In genomic region chr11:95038156-95038817, GRCm38 (mm10) we compare ENCODE assay signal across 16 mouse cellular contexts. TPM values are rescaled to one million over a fixed set of nuclear protein-coding genes. Genes with fewer than 3 reads are reported as not detected.
DNase-seq lines count a peak whose midpoint lies in the region; ATAC-seq and TF ChIP-seq lines count a peak whose summit lies in the region.
"Had no signal": no experiment of that assay in that cellular context is flagged by ENCODE, and none has a peak within 500 bp of the region (broad histone marks: within the 10 kb centered on the region; RNA-seq: fewer than 3 reads in every experiment).

No protein-coding gene starts in this region.

- no peak overlapping the region for H3K4me2 ChIP-seq in hindbrain, embryonic 11.5 days (replicated peaks; ENCODE audit: low read depth, low read length)
- H3K4me2 ChIP-seq in liver, embryonic 15.5 days, result no peak overlapping the region
- H3K4me2 ChIP-seq in intestine, postnatal 0 days (replicated peaks; ENCODE audit: low read depth), result 0 out of 2 replicates have a peak overlapping the region, but pooled peaks have one; percentile 35
- H3K4me2 ChIP-seq: forebrain, embryonic 15.5 days; lung, embryonic 15.5 days; neural tube, embryonic 12.5 days had no signal

- peaks cover 44% of the 10 kb centered on the region for H3K4me1 ChIP-seq in hindbrain, embryonic 10.5 days (replicated peaks)
- peaks cover 3% of the 10 kb centered on the region for H3K4me1 ChIP-seq in hindbrain, embryonic 11.5 days (replicated peaks; ENCODE audit: control insufficient read depth, insufficient read depth, low read length)
- peaks cover 44% of the 10 kb centered on the region for H3K4me1 ChIP-seq in liver, embryonic 15.5 days (replicated peaks)
- peaks cover 6% of the 10 kb centered on the region for H3K4me1 ChIP-seq in intestine, postnatal 0 days (replicated peaks; ENCODE audit: control insufficient read depth, insufficient read depth, low read length)

- no peak overlapping the region for H3K4me3 ChIP-seq in hindbrain, embryonic 10.5 days
- H3K4me3 ChIP-seq in hindbrain, embryonic 11.5 days (ENCODE audit: low read depth, low read length), result no peak overlapping the region
- no peak overlapping the region for H3K4me3 ChIP-seq in liver, embryonic 15.5 days (replicated peaks)
- H3K4me3 ChIP-seq in intestine, postnatal 0 days (ENCODE audit: low read depth, low read length), result no peak overlapping the region
- H3K4me3 ChIP-seq: forebrain, embryonic 15.5 days; lung, embryonic 15.5 days; neural tube, embryonic 12.5 days had no signal

- H3K27ac ChIP-seq in hindbrain, embryonic 10.5 days, result 0 out of 2 replicates have a peak overlapping the region, but pooled peaks have one; percentile 6
- no peak overlapping the region for H3K27ac ChIP-seq in hindbrain, embryonic 11.5 days (ENCODE audit: low read depth, low read length)
- 0 out of 2 replicates have a peak overlapping the region, but pooled peaks have one; percentile 22 for H3K27ac ChIP-seq in liver, embryonic 15.5 days (replicated peaks)
- H3K27ac ChIP-seq in intestine, postnatal 0 days (ENCODE audit: low read depth, low read length), result peak overlapping the region; percentile 94
- H3K27ac ChIP-seq: forebrain, embryonic 15.5 days; lung, embryonic 15.5 days; neural tube, embryonic 12.5 days had no signal

- WGBS in hindbrain, embryonic 10.5 days, result 74% methylated on average over 14 of the region's 14 CpGs
- 76% methylated on average over 14 of the region's 14 CpGs for WGBS in hindbrain, embryonic 11.5 days
- WGBS in liver, embryonic 15.5 days (ENCODE audit: insufficient replicate concordance), result 72% methylated on average over 14 of the region's 14 CpGs
- WGBS in intestine, postnatal 0 days, result 60% methylated on average over 14 of the region's 14 CpGs

- H3K9ac ChIP-seq in hindbrain, embryonic 11.5 days (ENCODE audit: low read depth, low read length), result no peak overlapping the region
- H3K9ac ChIP-seq in liver, embryonic 15.5 days, result no peak overlapping the region
- H3K9ac ChIP-seq in intestine, postnatal 0 days (ENCODE audit: low read depth, low read length), result no peak overlapping the region
- H3K9ac ChIP-seq: forebrain, embryonic 15.5 days; lung, embryonic 15.5 days; neural tube, embryonic 12.5 days had no signal

- no peak for ATAC-seq in hindbrain, embryonic 11.5 days (ENCODE audit: low FRiP score)
- ATAC-seq in liver, embryonic 15.5 days (ENCODE audit: insufficient read depth), result no peak
- no peak for ATAC-seq in intestine, postnatal 0 days
- ATAC-seq in megakaryocyte-erythroid progenitor cell, adult 5-6 weeks (replicated peaks; ENCODE audit: low FRiP score, low TSS enrichment, poor library complexity, severe bottlenecking), result no peak
- ATAC-seq: forebrain, embryonic 15.5 days; hindbrain, embryonic 16.5 days had no signal

- no peak for DNase-seq in hindbrain, embryonic 10.5 days (ENCODE audit: low spot score)
- DNase-seq in hindbrain, embryonic 11.5 days (ENCODE audit: low spot score), result no peak
- no peak for DNase-seq in liver
- DNase-seq in cerebellum, adult 18-20 months, result peak; percentile 25 to 47
- DNase-seq in gastrocnemius, postnatal 4 days (ENCODE audit: low spot score in 2 of 2), result no peak
- DNase-seq: gastrocnemius, postnatal 10 days; kidney, postnatal 4 days; right cerebral cortex, postnatal 25 days had no signal

- peaks cover 22% of the 10 kb centered on the region for H3K27me3 ChIP-seq in hindbrain, embryonic 10.5 days (ENCODE audit: insufficient read depth, poor library complexity, severe bottlenecking)
- H3K27me3 ChIP-seq in hindbrain, embryonic 11.5 days (ENCODE audit: control insufficient read depth, insufficient read depth, low read length), result no peaks in the 10 kb centered on the region
- peaks cover 4% of the 10 kb centered on the region; the same call in 1 of the 2 replicates for H3K27me3 ChIP-seq in liver, embryonic 15.5 days
- no peaks in the 10 kb centered on the region for H3K27me3 ChIP-seq in intestine, postnatal 0 days (replicated peaks; ENCODE audit: control insufficient read depth, insufficient read depth, low read length)
- H3K27me3 ChIP-seq: forebrain, embryonic 15.5 days; lung, embryonic 15.5 days; neural tube, embryonic 12.5 days had no signal

- no peaks in the 10 kb centered on the region for H3K9me3 ChIP-seq in hindbrain, embryonic 10.5 days
- no peaks in the 10 kb centered on the region for H3K9me3 ChIP-seq in hindbrain, embryonic 11.5 days (ENCODE audit: control insufficient read depth, low read length)
- H3K9me3 ChIP-seq in liver, embryonic 15.5 days (replicated peaks), result no peaks in the 10 kb centered on the region
- no peaks in the 10 kb centered on the region for H3K9me3 ChIP-seq in intestine, postnatal 0 days (ENCODE audit: control insufficient read depth)
- H3K9me3 ChIP-seq: forebrain, embryonic 15.5 days; lung, embryonic 15.5 days; neural tube, embryonic 12.5 days had no signal

- H3K36me3 ChIP-seq in hindbrain, embryonic 10.5 days, result no peaks in the 10 kb centered on the region
- H3K36me3 ChIP-seq in hindbrain, embryonic 11.5 days (ENCODE audit: control insufficient read depth, insufficient read depth, low read length), result no peaks in the 10 kb centered on the region
- no peaks in the 10 kb centered on the region for H3K36me3 ChIP-seq in liver, embryonic 15.5 days (replicated peaks)
- peaks cover 28% of the 10 kb centered on the region for H3K36me3 ChIP-seq in intestine, postnatal 0 days (ENCODE audit: control insufficient read depth, insufficient read depth)
- H3K36me3 ChIP-seq: forebrain, embryonic 15.5 days; neural tube, embryonic 12.5 days had no signal

- TF ChIP-seq CTCF in intestine, postnatal 0 days (IDR thresholded peaks at IDR 0.05; ENCODE audit: low read depth), result no peak

RNA-seq across cellular contexts. Expression of gene Pdk2, which starts 2.9 kb away (rescaled TPM):
- polyA plus RNA-seq in hindbrain, embryonic 10.5 days (2016; fragmentation: Nextera tagmentation; extraction: Ambion mirVana), result 10.7 and 15.2 TPM in 2 replicates
- polyA plus RNA-seq in hindbrain, embryonic 11.5 days (2014; fragmentation: Nextera tagmentation; extraction: Ambion mirVana), result 12.5 and 13.0 TPM in 2 replicates
- 10.2 and 10.8 TPM in 2 replicates for polyA plus RNA-seq in liver, embryonic 15.5 days (2015; fragmentation: Nextera tagmentation; extraction: Ambion mirVana)
- 53.2 and 57.4 TPM in 2 replicates for polyA plus RNA-seq in intestine, postnatal 0 days (2015; fragmentation: Nextera tagmentation; extraction: Ambion mirVana)
- total RNA-seq in gastrocnemius, postnatal 4 days (2021), result 100 to 1,000 TPM; 254 to 274 TPM
- 16.9 and 21.5 TPM in 2 replicates for total RNA-seq in megakaryocyte-erythroid progenitor cell, adult 5-6 weeks (2014; fragmentation: Nextera tagmentation)
- total RNA-seq in megakaryocyte-erythroid progenitor cell, adult 5-6 weeks (2017), result 3.2 and 5.2 TPM in 2 replicates

RNA-seq across cellular contexts. Expression of gene Samd14, which starts 28.6 kb away (rescaled TPM):
- polyA plus RNA-seq in hindbrain, embryonic 10.5 days (2016; fragmentation: Nextera tagmentation; extraction: Ambion mirVana), result 38.8 and 71.5 TPM in 2 replicates
- polyA plus RNA-seq in hindbrain, embryonic 11.5 days (2014; fragmentation: Nextera tagmentation; extraction: Ambion mirVana), result 46.1 and 47.6 TPM in 2 replicates
- 33.9 and 39.2 TPM in 2 replicates for polyA plus RNA-seq in liver, embryonic 15.5 days (2015; fragmentation: Nextera tagmentation; extraction: Ambion mirVana)
- polyA plus RNA-seq in intestine, postnatal 0 days (2015; fragmentation: Nextera tagmentation; extraction: Ambion mirVana), result 6.5 and 6.9 TPM in 2 replicates
- 10 to 100 TPM; 10.8 to 11.4 TPM for total RNA-seq in gastrocnemius, postnatal 4 days (2021)
- total RNA-seq in megakaryocyte-erythroid progenitor cell, adult 5-6 weeks (2014; fragmentation: Nextera tagmentation), result 69.9 and 89.1 TPM in 2 replicates
- 29.0 and 30.8 TPM in 2 replicates for total RNA-seq in megakaryocyte-erythroid progenitor cell, adult 5-6 weeks (2017)

RNA-seq across cellular contexts. Expression of gene Itga3, which starts 38.3 kb away (rescaled TPM):
- 5.7 and 6.7 TPM in 2 replicates for polyA plus RNA-seq in hindbrain, embryonic 10.5 days (2016; fragmentation: Nextera tagmentation; extraction: Ambion mirVana)
- polyA plus RNA-seq in hindbrain, embryonic 11.5 days (2014; fragmentation: Nextera tagmentation; extraction: Ambion mirVana), result 4.2 and 4.4 TPM in 2 replicates
- 2.0 and 2.6 TPM in 2 replicates for polyA plus RNA-seq in liver, embryonic 15.5 days (2015; fragmentation: Nextera tagmentation; extraction: Ambion mirVana)
- 51.3 and 57.9 TPM in 2 replicates for polyA plus RNA-seq in intestine, postnatal 0 days (2015; fragmentation: Nextera tagmentation; extraction: Ambion mirVana)
- 1 to 10 TPM; 4.8 to 5.5 TPM for total RNA-seq in gastrocnemius, postnatal 4 days (2021)
- total RNA-seq in megakaryocyte-erythroid progenitor cell, adult 5-6 weeks (2014; fragmentation: Nextera tagmentation), result not detected in 2 replicates
- 0.28 TPM in 1 of 2 replicates, not detected in the other for total RNA-seq in megakaryocyte-erythroid progenitor cell, adult 5-6 weeks (2017)
- total RNA-seq: megakaryocyte progenitor cell, adult 5-6 weeks had no signal

RNA-seq across cellular contexts. Expression of gene Ppp1r9b, which starts 47.5 kb away (rescaled TPM):
- polyA plus RNA-seq in hindbrain, embryonic 10.5 days (2016; fragmentation: Nextera tagmentation; extraction: Ambion mirVana), result 10.4 and 11.8 TPM in 2 replicates
- polyA plus RNA-seq in hindbrain, embryonic 11.5 days (2014; fragmentation: Nextera tagmentation; extraction: Ambion mirVana), result 12.4 and 16.2 TPM in 2 replicates
- 8.2 and 8.8 TPM in 2 replicates for polyA plus RNA-seq in liver, embryonic 15.5 days (2015; fragmentation: Nextera tagmentation; extraction: Ambion mirVana)
- polyA plus RNA-seq in intestine, postnatal 0 days (2015; fragmentation: Nextera tagmentation; extraction: Ambion mirVana), result 6.3 and 7.1 TPM in 2 replicates
- total RNA-seq in gastrocnemius, postnatal 4 days (2021), result 10 to 100 TPM; 64.9 to 69.2 TPM
- total RNA-seq in megakaryocyte-erythroid progenitor cell, adult 5-6 weeks (2014; fragmentation: Nextera tagmentation), result 121 and 137 TPM in 2 replicates
- total RNA-seq in megakaryocyte-erythroid progenitor cell, adult 5-6 weeks (2017), result 174 and 229 TPM in 2 replicates

Comparison
In these comparisons a context has a peak if more than half of its experiments do, and no peak if none do; other contexts are left out.
1. DNase-seq: peak in cerebellum, adult 18-20 months (2 of 2); none in hindbrain, embryonic 10.5 days (single experiment), hindbrain, embryonic 11.5 days (single experiment), liver (single experiment) and gastrocnemius, postnatal 4 days (0 of 2).